Mouse (Mus musculus): Measurements from ENCODE around the gene Ttc27.

- TF ChIP-seq POLR2A (IDR thresholded peaks at IDR 0.05; ENCODE audit: insufficient read length, low read depth) = no peak
- no peak for TF ChIP-seq MAX (IDR thresholded peaks at IDR 0.05; ENCODE audit: low read depth)
- TF ChIP-seq POLR2AphosphoS2 (IDR thresholded peaks at IDR 0.05; ENCODE audit: insufficient read length, low read depth) = no peak
- no peak for TF ChIP-seq MYOG (IDR thresholded peaks at IDR 0.05; ENCODE audit: control insufficient read depth in 1 of 3, insufficient read depth in 1 of 3, insufficient read length in 2 of 3, low read depth in 2 of 3)
- TF ChIP-seq TCF12 (IDR thresholded peaks at IDR 0.05; ENCODE audit: insufficient read depth, poor library complexity, severe bottlenecking) = no peak
- no peak for TF ChIP-seq USF1 (IDR thresholded peaks at IDR 0.05; ENCODE audit: low read depth)
- TF ChIP-seq REST (IDR thresholded peaks at IDR 0.05; ENCODE audit: insufficient read depth, insufficient read length) = no peak
Measured at GRCm38 (mm10) chr17:74752906-74753627, 35.5 kb downstream of the Ttc27 start.
